Mouse (Mus musculus) CD4-positive naive resting alpha-beta T cell, adult 57 days (primary cell): Measurements from ENCODE around the gene Tom1l1. TPM values are rescaled to one million over a fixed set of nuclear protein-coding genes. Genes with fewer than 3 reads are reported as not detected.

Source experiments
- total RNA-seq: library from RNA; stranded (reverse); gene quantifications from one replicate; pipeline ENCODE4 v1.2.4, GENCODE M21; 2023

Tom1l1 gene
- total RNA-seq = not detected

DNA sequence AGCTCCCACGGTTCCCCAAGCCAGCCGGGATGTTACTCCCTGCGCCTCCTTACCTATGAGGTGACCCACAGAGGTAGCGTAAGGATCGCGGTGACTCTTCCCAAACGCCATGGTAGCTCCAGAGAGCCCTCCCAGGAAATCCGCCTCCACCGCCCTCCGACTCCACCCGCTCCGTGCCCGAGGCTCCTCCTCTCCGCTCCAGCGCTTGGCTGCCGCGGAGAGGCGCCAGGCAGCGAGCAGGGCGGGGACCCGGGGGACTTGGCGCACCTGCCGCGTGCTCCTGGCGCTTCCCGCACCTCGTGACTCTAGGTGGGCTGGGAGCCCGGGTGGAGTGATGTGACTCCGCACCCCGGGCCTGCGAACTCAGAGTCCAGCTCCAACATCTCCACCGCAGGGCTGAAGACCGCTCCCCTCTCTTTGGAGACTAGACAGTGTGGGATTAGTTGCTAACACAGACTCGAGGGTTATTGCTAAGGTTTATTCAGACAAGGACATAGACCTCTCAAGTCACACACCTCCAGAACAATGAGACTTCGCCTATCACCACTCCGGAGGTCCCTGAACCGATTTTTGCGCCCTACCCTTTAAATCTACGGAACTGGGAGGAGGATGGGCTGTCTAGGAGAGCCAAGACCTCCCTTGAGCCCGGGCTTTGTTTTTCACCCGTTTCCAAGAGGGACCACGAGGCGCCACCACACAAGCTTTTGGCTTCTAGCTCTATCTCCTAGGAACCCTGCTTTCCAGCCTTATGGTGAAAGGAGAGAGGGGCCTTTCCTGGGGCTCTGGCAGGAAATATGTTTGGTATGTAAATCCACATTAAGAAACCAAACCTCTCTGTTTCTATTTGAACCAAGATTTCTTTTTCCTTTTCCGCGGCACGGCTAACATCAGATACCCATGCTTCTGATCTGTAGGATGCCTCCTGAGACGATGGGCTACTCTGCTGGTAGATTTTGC is at the start of gene Tom1l1:
Gene Tom1l1 (minus strand): TSS at position 907 of the 957 bp plus-strand sequence.

GRCm38 (mm10) chr11:90637440-90638311 is 50.5 kb downstream of the Tom1l1 start, which contains the start of the genes Stxbp4 and Cox11:
Stxbp4 (minus strand) TSS chr11:90638084.
Cox11 (plus strand) TSS chr11:90638173.

Other genes with a start within 250 kb of the Tom1l1 start
- 4.3 TPM for gene Stxbp4, start 50.3 kb downstream of the Tom1l1 start, total RNA-seq
- gene Cox11, start 50.2 kb downstream of the Tom1l1 start, total RNA-seq = 15.4 TPM